Mouse (Mus musculus) megakaryocyte, adult 5-6 weeks (primary cell): ENCODE measurements around the gene Mrps23. TPM values are rescaled to one million over a fixed set of nuclear protein-coding genes. Genes with fewer than 3 reads are reported as not detected.

ENCODE experiments used
- ATAC-seq: 2 replicates; pipeline ENCODE4 v1.8.0; 2016; ENCODE audit warnings: mild to moderate bottlenecking, inconsistent platforms; ENCODE audit not compliant: poor library complexity, severe bottlenecking
- total RNA-seq, 2 experiments: library from RNA; stranded (forward) in 1 of 2; stranded (reverse) in 1 of 2; fragments of 153-499, 151-499 nt in 1 of 2; fragments of 221-1000, 200-1000 nt in 1 of 2; gene quantifications; 2 replicates each; pipeline versions ENCODE4 v1.2.3 to v1.2.4; 2015 to 2017

The Mrps23 gene
- total RNA-seq, 2 experiments from 2014 or later: 39.4 to 62.2 TPM

DNA sequence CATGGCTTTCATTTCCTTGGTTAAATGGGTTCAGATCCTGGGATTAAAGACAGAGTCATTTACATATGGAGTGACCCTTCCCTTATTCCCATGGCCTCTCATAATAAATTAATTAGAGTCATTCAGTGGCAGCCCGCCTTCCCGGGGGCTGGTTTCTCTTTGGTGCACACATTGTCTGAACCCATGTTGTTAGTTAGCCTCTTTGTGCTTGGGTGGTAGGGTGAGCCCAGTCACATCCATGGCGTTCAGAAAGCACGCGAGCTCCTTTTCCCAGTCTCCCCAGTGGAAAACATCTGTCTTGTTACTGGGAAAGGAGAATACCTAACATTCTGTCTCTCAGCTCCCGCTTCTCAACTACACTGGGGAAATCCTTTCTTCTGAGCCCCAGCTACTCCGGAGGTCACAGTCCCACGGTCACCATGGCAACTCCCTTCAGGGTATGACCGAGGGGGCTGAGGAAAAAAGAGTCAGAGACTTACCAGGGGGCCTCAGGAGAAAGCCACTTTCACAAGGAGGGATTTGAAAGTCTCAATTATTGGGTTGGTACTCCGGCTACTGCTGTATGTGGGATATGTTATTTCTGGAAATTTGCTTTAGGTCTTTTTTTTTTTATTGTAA is 36.7 kb downstream of the Mrps23 start:
- ATAC-seq: no peak

DNA sequence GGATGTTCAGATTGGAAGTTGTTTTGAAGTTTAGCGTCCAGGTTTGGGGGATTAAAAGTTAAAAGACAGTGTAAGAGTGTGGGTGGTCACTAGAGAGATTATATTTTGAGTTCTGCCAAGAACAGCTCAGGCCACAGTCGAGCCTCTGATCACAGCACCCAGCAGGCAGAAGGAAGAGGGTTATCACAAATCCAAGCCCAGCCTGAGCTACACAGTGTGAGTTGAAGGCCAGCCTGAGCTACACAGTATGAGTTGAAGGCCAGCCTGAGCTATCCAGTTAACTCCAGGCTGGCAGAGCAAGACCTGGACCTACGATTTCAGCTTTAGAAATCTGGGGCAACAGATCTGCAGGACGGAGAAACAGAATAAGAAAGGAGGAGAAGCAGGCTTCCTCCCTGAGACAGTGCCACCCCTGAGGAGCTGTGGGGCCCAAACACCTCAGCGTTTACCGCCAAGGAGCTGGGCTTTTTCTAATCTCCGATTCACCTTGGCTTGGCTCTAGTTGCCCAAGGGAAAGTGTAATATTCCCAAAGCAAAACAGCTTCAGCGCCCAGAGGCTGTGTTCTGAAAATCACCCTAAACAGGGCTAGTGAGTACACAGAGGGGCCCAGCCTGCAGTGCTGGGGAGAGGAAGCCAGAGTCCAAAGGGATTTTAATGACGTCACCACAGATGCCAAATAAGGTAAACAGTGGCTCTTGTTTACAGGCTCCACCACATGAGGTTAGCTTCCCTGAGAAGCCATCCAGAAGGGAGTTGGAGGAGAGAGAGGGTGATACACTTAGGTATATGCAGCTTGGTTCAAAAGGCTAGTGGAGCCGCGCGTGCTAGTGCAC is 37.5 kb downstream of the Mrps23 start:
- ATAC-seq: no peak

- ATAC-seq: no peak
Observed at GRCm38 (mm10) chr11:88245581-88246170, 41.5 kb downstream of the Mrps23 start.

DNA sequence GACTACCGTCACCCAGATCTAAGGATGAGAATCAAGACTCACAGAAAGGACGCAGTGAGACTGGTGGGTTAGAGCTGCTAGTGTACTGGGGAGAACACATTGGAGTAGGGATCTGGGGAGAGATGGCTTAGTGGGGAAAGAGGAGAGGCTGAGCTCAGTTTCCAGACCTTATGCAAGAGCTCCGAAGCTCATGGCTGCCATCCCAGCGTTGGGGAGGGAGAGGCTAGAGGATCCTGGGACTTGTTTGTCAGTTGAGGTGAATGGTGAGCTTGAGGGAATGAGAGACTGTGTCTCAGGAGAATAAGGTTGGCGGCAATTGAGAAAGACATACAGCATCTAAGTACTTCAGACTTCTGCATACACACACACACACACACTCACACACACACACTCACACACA is 44.4 kb downstream of the Mrps23 start:
- no peak for ATAC-seq

DNA sequence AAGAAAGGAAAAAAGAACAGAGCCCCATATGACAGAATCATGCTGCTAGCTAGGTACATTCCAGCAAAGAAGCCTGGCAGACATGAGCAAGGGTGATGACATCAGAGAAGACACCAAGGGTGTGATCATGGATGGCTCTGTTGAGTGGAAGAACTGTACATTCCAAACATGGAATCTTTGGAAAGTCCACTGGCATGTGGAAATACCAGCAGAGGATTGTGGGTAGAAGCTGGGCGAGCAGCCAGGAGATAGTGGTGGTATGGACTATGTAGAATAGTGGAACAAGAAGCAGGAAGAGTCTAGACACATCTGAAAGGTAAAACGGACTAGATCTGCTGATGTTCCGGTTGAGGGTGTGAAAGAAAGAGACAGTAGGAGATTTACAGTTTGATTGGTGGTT is 46.4 kb downstream of the Mrps23 start:
- ATAC-seq: no peak

DNA sequence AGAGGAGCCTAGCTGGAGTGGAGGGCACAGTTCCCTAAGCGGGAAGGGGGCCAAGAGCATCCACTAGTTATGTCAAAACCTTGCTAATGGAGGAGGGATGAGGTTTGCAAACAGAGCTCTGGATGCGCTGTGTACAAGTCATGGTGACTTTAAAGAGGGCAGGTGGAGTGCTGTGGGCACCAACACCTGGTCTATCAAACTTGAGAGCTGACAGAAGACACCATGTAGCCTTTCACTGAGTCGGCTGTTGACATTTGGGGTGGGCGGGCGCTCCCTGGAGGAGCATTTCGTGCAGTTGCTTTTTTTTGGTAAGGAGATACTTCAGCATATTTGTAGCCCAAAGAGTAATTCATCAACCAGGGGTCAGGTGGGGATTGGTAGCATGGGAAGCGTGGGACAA is 47.1 kb downstream of the Mrps23 start:
- ATAC-seq: no peak

DNA sequence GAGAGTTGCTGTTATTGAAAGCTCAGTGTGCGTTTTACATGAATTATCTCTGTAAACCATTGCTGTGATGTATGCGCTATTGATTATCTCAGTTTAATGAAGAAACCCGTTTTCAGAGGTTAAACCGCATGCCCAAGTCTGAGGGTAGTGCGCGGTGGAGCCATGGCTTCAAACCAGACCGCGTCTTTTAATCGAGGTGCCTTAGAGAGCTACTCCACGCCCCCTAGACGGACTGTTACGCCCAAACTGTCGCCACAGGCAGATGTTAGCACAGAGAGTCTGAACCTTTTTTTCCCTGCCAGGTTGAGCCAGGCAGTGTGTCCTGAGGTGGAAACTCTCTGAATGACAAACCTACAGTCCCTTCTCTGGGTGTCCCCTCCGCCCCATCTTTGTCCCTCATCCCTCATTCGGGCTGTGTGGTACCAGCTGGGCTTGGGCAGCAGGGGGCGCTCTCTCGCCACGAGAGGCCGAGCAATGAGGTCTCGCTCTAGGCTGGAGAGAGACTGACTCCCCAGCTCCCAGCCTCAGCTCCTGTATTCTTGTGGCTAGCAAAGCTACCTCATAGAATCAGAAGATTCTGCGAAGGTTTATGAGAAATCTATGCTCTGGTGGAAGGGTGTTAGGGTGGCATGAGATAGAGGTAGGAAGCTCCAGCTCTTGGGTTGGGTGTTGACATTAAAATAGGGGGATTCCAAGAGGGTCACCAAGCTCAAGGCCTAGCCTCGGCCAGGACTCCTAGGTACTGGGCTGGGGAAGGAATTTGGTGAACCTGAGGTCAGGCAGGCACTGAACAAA is 48.0 kb downstream of the Mrps23 start:
- peak; percentile 75 for ATAC-seq

DNA sequence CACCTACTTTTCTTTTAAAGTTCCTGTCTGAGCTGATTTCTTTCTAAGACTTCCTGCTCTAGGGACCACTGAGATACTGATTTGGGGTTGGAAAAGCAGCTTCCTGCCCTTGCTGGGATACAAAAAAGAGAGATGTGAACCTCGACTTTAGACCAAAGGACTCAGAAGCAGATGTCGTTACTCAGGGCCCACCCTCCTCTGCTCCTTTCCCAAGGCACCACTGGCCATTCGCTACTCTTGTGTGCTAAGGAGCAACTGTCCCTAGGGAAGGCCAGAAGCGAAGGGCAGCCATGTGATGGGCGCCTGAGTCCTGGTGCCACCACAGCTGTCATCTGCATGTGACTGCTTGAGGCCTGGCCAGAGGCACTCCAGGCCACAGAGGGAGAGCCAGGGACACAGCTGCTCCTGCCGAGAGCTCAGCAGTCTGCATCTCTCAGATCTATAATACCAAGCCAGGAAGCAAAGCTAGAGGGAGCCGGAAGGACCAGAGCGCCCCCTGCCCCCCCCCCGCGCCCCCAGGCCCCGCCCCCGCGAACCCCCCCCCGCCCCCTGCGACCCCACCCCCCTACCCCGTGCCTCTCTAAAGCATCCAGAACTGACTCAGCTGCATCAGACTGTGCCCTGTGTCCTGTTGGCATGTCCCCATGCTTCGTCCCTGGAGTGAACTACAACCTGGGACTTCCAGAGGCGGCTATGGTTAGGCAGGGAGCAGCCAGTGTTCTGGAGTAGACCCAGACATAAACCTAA is 48.8 kb downstream of the Mrps23 start:
- ATAC-seq: no peak

- ATAC-seq: no peak
Observed at GRCm38 (mm10) chr11:88253514-88254167, 49.5 kb downstream of the Mrps23 start.

GRCm38 (mm10) chr11:88257700-88258099 is 53.5 kb downstream of the Mrps23 start:
- no peak for ATAC-seq

GRCm38 (mm10) chr11:88258212-88258611 is 54.0 kb downstream of the Mrps23 start:
- no peak for ATAC-seq

DNA sequence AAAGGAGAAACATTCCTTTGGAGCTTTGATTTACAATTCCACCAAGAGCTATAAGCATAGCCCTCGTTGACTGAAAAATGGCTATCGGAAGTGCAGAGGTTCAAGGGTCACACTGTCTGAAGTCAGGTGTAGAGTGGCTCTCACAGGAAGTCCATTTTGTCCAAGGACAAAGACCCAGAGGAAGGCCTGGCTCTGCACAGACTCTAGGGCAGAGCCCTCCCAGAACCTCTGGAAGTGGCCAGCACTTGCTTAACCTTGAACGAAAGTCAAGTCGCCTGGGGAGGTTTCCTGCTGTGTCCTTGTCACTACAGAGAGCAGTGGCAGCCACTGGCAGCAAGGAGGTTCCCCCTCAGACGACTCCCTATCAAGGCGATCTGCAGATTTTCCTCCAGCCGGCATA is 56.3 kb downstream of the Mrps23 start:
- ATAC-seq: no peak

Other genes starting within 250 kb of the Mrps23 start
- gene Dynll2, start 216.9 kb upstream of the Mrps23 start, total RNA-seq (2015): 6.8 and 8.1 TPM in 2 replicates
- gene Dynll2, start 216.9 kb upstream of the Mrps23 start, total RNA-seq (2017): 4.4 and 8.8 TPM in 2 replicates
- 146 and 156 TPM in 2 replicates for gene Srsf1, start 157.0 kb upstream of the Mrps23 start, total RNA-seq (2015)
- gene Srsf1, start 157.0 kb upstream of the Mrps23 start, total RNA-seq (2017): 369 and 388 TPM in 2 replicates
- 46.4 and 55.3 TPM in 2 replicates for gene Vezf1, start 136.1 kb upstream of the Mrps23 start, total RNA-seq (2015)
- 22.6 and 25.0 TPM in 2 replicates for gene Vezf1, start 136.1 kb upstream of the Mrps23 start, total RNA-seq (2017)
- 0.67 and 0.73 TPM in 2 replicates for gene Cuedc1, start 106.3 kb upstream of the Mrps23 start, total RNA-seq (2015)
- gene Cuedc1, start 106.3 kb upstream of the Mrps23 start, total RNA-seq (2017): 1.3 and 2.2 TPM in 2 replicates
- not detected in 2 replicates for gene Ccdc182, start 89.7 kb downstream of the Mrps23 start, total RNA-seq (2015)
- not detected in 2 replicates for gene Ccdc182, start 89.7 kb downstream of the Mrps23 start, total RNA-seq (2017)